Mouse (Mus musculus): ENCODE measurements at regions not wholly inside any gene's neighbourhood (a gene's known extent, or its start where the extent isn't known, plus 50 kb on each side); places are given as distances from the start of the nearest gene placed in this dataset.

GRCm38 (mm10) chr8:104039526-104039925 lies 61.9 kb upstream of the Cdh5 start:
- DNase-seq: no peak

- DNase-seq: no peak
Measured at GRCm38 (mm10) chr8:104041522-104041921, 59.9 kb upstream of the Cdh5 start.

GRCm38 (mm10) chr8:104042434-104042833 lies 59.0 kb upstream of the Cdh5 start:
- DNase-seq: no peak

GRCm38 (mm10) chr8:104048037-104048436 lies 53.4 kb upstream of the Cdh5 start:
- DNase-seq: no peak

GRCm38 (mm10) chr8:104049181-104049580 lies 52.2 kb upstream of the Cdh5 start:
- no peak for DNase-seq

- DNase-seq: peak; percentile 63
Measured at GRCm38 (mm10) chr8:104050694-104051539, 50.5 kb upstream of the Cdh5 start.

- no peak for DNase-seq
Measured at GRCm38 (mm10) chr8:104051540-104051882, 49.9 kb upstream of the Cdh5 start.
